In genomic region chr17:23843812-23844273, GRCm38 (mm10) we compare ENCODE assay signal across 8 mouse cellular contexts. TPM values are rescaled to one million over a fixed set of nuclear protein-coding genes. Genes with fewer than 3 reads are reported as not detected.
A peak's percentile ranks its signal among the peaks of the same experiment; 100 is the strongest.
DNase-seq lines count a peak whose midpoint lies in the region; ATAC-seq lines count a peak whose summit lies in the region.

TSS of gene Prss32 (plus strand) at chr17:23843855.
TSS of gene Prss41 (minus strand) at chr17:23844172.

- H3K36me3 ChIP-seq in heart, embryonic 12.5 days, result no peaks in the 10 kb centered on the region
- no peaks in the 10 kb centered on the region for H3K36me3 ChIP-seq in kidney, embryonic 16.5 days (ENCODE audit: insufficient read depth, low read length)

- peaks cover 10% of the 10 kb centered on the region; the same call in 1 of the 2 replicates for H3K27me3 ChIP-seq in heart, embryonic 12.5 days (replicated peaks)
- no peaks in the 10 kb centered on the region for H3K27me3 ChIP-seq in kidney, embryonic 16.5 days (ENCODE audit: insufficient read depth, low read length)

- no peaks in the 10 kb centered on the region for H3K9me3 ChIP-seq in heart, embryonic 12.5 days (replicated peaks)
- H3K9me3 ChIP-seq in kidney, embryonic 16.5 days (ENCODE audit: low read length), result no peaks in the 10 kb centered on the region

- ATAC-seq in heart, embryonic 12.5 days (ENCODE audit: insufficient number of reproducible peaks, low FRiP score), result peak; percentile 52; the same call in 1 of the 2 replicates
- ATAC-seq in kidney, embryonic 16.5 days (ENCODE audit: low FRiP score, low TSS enrichment), result peak; percentile 44; the same call in 1 of the 2 replicates

- H3K4me2 ChIP-seq in heart, embryonic 12.5 days, result peak within 1 kb of the TSS; percentile 49
- H3K4me2 ChIP-seq in kidney, embryonic 16.5 days (replicated peaks; ENCODE audit: low read depth, low read length), result peak within 1 kb of the TSS; percentile 47

- H3K9ac ChIP-seq in heart, embryonic 12.5 days, result no peak within 1 kb of the TSS
- H3K9ac ChIP-seq in kidney, embryonic 16.5 days (replicated peaks; ENCODE audit: low read length), result peak within 1 kb of the TSS; percentile 39; the same call in 1 of the 2 replicates

- 8% methylated on average over 19 of the region's 19 CpGs for WGBS in heart, embryonic 12.5 days
- WGBS in kidney, embryonic 16.5 days, result 10% methylated on average over 19 of the region's 19 CpGs

- peak; percentile 86 for DNase-seq in CD4-positive, CD25-positive, alpha-beta regulatory T cell, adult 2 months (ENCODE audit: low read depth, low spot score)
- DNase-seq in T-cell, adult 2 months (ENCODE audit: low spot score), result peak; percentile 73
- peak; percentile 74 for DNase-seq in embryo, embryonic 11 days
- DNase-seq in lung, postnatal 25 days (ENCODE audit: low spot score), result peak; percentile 58
- peak; percentile 23 for DNase-seq in spleen, adult 12 weeks (ENCODE audit: low spot score)
- no peak for DNase-seq in urinary bladder, postnatal 4 days (ENCODE audit: low spot score in 2 of 2)

- H3K4me3 ChIP-seq in heart, embryonic 12.5 days, result no peak within 1 kb of the TSS
- peak within 1 kb of the TSS; percentile 24 for H3K4me3 ChIP-seq in kidney, embryonic 16.5 days (ENCODE audit: low read length)

- H3K4me1 ChIP-seq in heart, embryonic 12.5 days (replicated peaks), result 0 out of 2 replicates have a peak, but pooled peaks cover 7% of the 10 kb centered on the region
- H3K4me1 ChIP-seq in kidney, embryonic 16.5 days (ENCODE audit: insufficient read depth, low read length), result 0 out of 2 replicates have a peak, but pooled peaks cover 6% of the 10 kb centered on the region

- H3K27ac ChIP-seq in heart, embryonic 12.5 days (ENCODE audit: poor library complexity, severe bottlenecking), result no peak within 1 kb of the TSS
- no peak within 1 kb of the TSS for H3K27ac ChIP-seq in kidney, embryonic 16.5 days (ENCODE audit: low read length)

RNA-seq across cellular contexts. Expression of gene Prss32, which starts in this region (rescaled TPM):
- polyA plus RNA-seq in heart, embryonic 12.5 days (2016; fragmentation: Nextera tagmentation; extraction: Ambion mirVana), result not detected in 2 replicates
- not detected in 2 replicates for polyA plus RNA-seq in kidney, embryonic 16.5 days (2015; fragmentation: Nextera tagmentation; extraction: Ambion mirVana)

RNA-seq across cellular contexts. Expression of gene Prss41, which starts in this region (rescaled TPM):
- 0.36 TPM in 1 of 2 replicates, not detected in the other for polyA plus RNA-seq in heart, embryonic 12.5 days (2016; fragmentation: Nextera tagmentation; extraction: Ambion mirVana)
- 3.5 and 4.1 TPM in 2 replicates for polyA plus RNA-seq in kidney, embryonic 16.5 days (2015; fragmentation: Nextera tagmentation; extraction: Ambion mirVana)

Comparison
In these comparisons a context has a peak if more than half of its experiments do, and no peak if none do; other contexts are left out.
1. Peak in ATAC-seq and H3K4me2 ChIP-seq in heart, embryonic 12.5 days; RNA of the genes that start here not detected or under 1 TPM.
2. DNase-seq: peak in CD4-positive, CD25-positive, alpha-beta regulatory T cell, adult 2 months (single experiment), T-cell, adult 2 months (single experiment), embryo, embryonic 11 days (single experiment), lung, postnatal 25 days (single experiment) and spleen, adult 12 weeks (single experiment); none in urinary bladder, postnatal 4 days (0 of 2).